Mouse (Mus musculus) gastrocnemius, postnatal 10 days (tissue): ENCODE measurements around the gene Foxi3. TPM values are rescaled to one million over a fixed set of nuclear protein-coding genes. Genes with fewer than 3 reads are reported as not detected.

Source experiments
- DNase-seq: peaks from one replicate; pipeline ENCODE4 v3.0.0; 2021; ENCODE audit warnings: mixed read lengths
- long read RNA-seq, 2 experiments: library from polyadenylated mRNA; stranded (forward); transcript quantifications; one replicate each; pipeline ENCODE4 v2.0.0; 2021
- total RNA-seq, 2 experiments: library from RNA; stranded (reverse); gene quantifications; 2 replicates each; pipeline ENCODE4 v1.2.3; 2021

Gene Foxi3
- not detected for total RNA-seq
- long read RNA-seq, experiment 1 = 0 reads
- long read RNA-seq, experiment 2 = 0 reads

GRCm38 (mm10) chr6:70956285-70956912 is at the start of gene Foxi3:
Gene Foxi3 (plus strand): TSS chr6:70956531.
- peak; percentile 19 for DNase-seq

DNA sequence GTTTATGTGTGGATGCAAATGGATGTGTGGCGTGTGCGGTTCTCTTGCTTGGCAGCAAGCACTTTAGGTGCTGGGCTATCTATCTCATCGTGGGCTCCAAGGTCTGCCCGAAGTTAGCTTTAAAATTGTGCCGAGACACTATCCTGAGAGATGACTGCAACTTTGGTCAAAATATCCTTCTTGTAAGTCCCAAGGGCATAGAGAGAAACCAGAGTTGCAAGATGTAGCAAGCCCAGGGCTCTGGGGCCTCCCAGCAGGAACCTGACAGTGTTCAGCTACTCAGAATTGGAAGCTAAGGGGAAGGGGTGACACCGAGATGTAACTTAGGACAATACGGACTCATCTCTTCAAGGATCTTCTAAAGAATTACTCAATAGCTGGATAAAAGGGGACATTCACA is 46.8 kb upstream of the Foxi3 start:
- no peak for DNase-seq

GRCm38 (mm10) chr6:70910285-70910684 is 46.0 kb upstream of the Foxi3 start:
- DNase-seq = no peak

DNA sequence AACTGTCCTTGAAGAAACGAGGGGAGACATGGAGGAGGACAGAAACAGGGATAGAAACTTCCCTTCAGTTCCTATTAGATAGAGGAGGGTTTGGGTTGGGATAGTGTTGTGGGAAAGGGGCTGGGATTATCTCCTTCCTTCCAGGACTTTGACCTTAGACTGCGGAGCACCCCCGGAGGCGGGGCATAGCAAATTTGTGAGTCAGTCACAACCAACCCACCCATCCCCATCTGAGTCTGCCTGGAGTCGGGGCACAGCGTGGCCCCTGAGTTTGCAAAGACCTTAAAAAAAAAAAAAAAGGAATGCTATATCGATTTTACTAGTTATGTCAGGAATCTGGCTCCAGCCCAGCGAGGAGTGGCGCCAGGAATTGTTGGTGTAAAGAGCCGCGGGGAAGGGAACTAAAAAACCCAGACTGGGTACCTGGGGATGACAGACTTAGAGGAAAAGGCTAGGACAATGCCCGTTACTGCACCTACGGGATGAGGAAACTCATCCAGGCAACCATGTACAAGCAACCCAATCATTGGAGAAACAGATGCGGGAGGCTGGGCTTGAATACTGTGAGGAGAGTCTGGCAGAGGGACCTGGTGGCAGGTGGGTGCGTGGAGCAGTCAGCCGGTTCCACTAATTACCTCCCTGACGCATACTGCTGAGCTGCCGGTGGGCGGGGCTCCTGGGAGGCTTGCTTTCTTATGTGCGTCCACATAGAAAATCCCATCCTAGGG is 44.5 kb upstream of the Foxi3 start:
- DNase-seq = peak; percentile 16

DNA sequence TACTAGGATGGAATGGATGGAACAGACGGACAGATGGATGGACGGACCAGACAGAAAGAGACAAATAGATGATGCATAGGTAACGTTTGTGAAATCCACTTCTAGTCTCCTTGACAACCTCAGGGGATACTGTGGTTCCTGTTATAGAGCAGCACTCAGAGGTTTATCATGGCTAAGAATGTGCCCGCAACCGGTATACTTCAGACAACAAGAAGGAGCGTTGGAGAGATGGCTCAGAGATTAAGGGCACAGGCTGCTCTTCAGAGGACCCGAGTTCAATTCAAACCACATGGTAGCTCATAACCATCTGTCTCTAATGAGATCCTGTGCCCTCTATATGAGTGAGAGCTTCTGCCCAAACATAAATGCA is 44.0 kb upstream of the Foxi3 start:
- no peak for DNase-seq

DNA sequence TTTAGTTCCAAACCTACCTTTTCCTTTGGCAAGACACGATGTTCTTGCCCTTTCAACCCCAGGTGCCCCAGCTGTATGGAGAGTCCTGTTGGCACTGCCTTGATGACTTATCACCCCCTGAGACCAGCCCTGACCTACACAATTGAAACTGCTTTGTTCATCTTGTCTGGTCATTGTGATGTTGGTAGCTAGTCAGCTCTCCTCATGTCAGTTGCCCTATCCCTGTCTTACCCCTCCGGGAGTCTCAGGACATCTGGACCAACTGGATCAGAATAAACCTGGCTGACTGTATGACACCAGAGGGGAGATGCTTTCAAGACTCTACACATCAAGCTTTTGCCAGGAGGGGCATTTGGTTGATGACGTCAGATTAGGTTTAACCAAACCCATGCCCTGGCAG is 37.5 kb upstream of the Foxi3 start, which contains the start of gene Tex37:
Gene Tex37 (minus strand): TSS at position 101 of the 400 bp plus-strand sequence.
- no peak for DNase-seq

DNA sequence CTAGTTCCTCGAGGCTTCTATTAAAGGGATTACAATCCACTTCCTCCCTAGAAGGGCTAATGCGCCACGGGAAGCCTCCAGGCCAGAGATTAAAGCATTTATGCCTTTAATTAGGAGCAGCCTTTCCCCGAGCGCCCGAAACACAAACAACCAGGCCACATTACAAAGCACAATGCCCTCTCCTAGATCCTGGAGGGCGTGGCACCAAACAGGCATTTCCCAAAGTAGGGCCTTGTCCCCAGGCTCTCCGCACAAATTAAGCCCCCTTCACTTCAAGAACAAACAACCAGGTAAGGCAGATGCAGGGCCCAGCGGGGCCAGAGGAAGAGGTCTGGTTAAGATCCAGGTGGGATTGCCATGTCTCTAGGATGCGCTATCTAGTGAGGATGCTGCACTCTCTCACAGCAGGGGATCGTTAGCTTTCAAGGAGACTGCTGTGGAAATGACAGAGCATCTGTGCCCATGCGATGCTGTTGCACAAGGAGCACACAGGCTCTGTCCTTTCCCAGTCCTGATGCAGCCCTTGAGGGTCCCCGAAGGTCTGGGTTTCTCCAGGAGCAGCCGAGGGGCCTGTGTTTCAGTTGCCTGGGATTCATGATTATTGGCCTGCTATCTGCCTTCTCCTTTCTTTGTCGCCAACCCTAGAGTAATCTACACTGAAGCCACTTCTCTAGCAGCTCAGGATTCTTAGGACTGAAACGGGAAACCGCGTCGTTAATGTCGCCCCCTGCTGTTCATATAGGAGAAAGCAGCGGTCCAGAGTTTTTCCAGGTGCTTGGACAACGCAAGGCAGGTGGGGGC is 34.9 kb upstream of the Foxi3 start:
- peak; percentile 25 for DNase-seq

DNA sequence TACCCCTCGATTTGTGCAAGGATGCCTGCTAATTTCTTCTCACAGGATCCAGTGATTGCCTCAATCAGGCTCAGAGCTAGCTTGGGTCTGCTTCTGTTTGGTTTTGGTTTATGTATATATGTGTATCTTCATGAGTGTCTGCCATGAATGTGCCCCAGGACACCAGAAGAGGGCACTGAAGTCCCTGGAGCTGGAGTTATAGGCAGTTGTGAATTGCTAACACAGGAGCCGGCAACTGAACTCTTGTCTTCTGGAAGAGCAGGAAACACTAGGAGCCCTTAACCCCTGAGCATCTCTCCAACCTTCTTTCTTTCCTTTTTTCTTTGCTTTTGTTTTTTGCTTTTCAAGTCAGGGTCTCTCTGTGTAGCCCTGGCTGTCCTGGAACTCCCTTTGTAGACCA is 24.5 kb upstream of the Foxi3 start:
- DNase-seq = no peak

DNA sequence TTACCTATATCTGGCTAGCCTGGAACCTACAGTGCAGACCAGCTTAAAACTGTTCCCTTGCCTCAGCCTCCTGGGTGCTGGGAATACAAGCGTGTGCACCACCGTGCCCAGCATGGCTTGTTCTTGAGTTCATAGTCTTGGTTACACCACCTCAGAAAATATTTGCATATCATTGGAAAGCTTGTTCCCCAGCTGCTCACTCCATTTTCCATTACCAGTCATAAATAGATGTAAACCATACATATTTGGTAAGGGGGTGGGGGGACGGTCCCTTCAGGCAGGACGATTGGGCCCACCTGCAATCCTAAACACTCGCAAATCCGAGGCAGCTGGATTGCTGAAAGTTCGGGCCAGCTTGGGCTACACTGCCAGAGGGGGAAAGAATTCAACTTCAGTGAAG is 3.1 kb upstream of the Foxi3 start:
- DNase-seq = no peak

DNA sequence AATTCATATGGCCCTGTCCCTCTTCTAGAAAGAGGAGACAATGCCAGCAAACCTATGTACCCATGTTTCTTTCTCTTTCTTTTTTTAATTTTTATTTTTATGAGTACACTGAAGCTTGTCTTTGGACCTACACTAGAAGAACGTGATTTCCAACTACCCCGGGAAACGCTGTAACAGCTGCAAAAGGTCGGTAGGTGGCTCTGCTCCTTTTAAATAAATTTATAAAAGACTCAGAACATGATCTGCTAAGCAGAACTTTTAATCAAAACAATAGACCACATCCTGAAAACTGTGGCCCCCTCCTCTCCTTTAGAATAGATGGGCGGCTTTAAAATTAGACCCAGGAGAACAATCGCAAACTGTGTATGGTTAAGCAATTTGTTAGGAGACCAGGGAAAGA is 2.3 kb upstream of the Foxi3 start:
- no peak for DNase-seq

DNA sequence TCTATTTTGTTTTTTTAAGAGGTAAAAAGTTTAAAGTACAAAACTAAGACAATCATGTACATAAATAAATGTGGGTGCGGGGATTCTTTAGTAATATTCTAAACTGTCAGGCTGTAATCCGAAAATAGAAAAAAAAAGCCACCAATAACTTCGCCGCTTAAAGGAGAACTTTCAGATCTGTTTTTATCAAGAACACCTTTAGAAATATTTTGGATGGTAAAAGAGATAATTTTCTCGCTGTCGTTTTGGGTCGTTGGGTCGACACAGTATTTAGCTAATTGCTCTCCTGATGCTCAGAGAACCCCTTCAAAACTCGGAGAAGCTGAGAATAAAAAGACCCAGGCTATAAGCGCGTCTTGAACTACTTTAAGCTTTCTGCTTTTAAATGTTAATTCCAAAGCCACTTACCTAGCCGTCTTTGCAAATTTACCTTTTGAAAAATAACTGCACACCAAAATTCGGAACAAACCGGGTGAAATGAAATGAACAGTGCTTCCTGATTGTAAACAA is 985 bp upstream of the Foxi3 start:
- DNase-seq = no peak

DNA sequence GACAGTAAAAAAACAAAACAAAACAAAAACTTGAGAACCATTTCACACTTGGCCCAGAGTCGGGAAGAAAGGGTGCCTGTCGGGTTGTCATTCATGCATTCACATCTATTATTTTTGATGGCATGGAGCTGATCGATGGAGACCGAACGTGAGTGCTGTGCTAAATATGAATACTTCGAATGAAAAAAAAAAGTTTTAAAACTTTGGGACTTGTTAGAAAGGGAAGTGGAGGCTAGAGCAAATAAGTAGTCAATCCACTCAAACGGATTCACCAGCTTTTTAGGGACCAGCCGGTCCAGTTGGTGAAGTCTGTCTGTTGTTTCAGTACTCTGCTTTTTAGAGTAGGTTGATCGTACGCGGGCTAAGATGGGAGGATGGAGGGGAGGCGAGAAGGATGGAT is 490 bp upstream of the Foxi3 start:
- DNase-seq = no peak

GRCm38 (mm10) chr6:70956936-70957335 is 605 bp downstream of the Foxi3 start:
- peak; percentile 7 for DNase-seq

DNA sequence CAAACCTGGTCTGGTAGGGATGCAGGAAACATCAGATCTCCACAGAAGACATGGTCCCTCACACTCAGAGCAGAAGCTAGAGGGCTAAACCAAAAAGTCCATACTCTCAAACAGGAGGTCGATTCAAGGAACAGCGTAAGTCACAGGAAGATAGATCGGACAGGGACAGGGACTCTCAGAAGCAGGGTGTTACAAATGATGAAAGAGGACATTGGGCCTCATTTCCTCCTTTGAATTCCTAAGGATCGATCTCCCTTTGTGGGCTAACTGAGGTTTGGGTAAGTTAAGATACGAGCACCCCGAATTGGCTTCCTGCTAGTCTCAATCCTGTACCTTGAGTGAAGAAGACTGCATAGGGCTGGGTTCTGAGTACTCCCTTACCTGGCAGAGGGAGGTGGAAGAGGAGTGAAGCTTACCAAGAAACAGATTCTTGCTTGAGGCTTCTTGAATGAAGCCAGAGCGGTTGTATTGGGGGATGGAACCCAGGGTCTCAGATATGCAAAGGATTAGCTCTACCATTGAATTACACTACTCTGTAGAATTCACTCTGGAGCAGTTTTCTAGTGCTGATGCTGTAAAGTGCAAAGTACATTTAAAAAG is 1.1 kb downstream of the Foxi3 start:
- DNase-seq = no peak

GRCm38 (mm10) chr6:70964116-70964830 is 7.9 kb downstream of the Foxi3 start:
- no peak for DNase-seq

- no peak for DNase-seq
These were observed 9.4 kb downstream of the Foxi3 start for GRCm38 (mm10) chr6:70965694-70966093.

- DNase-seq = no peak
These were observed 11.1 kb downstream of the Foxi3 start for GRCm38 (mm10) chr6:70967422-70967821.

- DNase-seq = no peak
These were observed 12.0 kb downstream of the Foxi3 start for GRCm38 (mm10) chr6:70968291-70968690.

DNA sequence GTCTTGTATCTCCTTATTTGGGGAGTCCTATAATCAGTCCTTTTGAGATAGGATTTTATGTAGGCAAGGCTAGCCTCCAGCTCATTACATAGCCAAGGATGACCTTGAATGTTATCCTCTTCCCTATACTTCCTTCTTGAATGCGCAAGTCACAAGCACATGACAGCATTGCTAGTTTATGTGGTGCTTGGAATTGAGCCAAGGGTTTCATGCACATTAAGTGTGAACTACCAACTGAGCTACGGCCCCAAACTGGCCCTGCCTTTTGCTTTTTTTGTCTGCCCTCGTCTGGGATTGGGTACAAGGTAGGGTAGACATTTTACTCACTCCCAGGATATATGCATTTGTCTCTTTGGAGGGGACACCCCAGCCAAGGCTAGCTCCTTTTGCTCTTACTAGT is 16.7 kb downstream of the Foxi3 start:
- no peak for DNase-seq

- no peak for DNase-seq
These were observed 24.7 kb downstream of the Foxi3 start for GRCm38 (mm10) chr6:70981036-70981435.

- DNase-seq = no peak
These were observed 26.1 kb downstream of the Foxi3 start for GRCm38 (mm10) chr6:70982416-70982815.

- no peak for DNase-seq
These were observed 30.4 kb downstream of the Foxi3 start for GRCm38 (mm10) chr6:70986683-70987082.
